Mouse (Mus musculus): Measurements from ENCODE around the gene Aggf1. TPM values are rescaled to one million over a fixed set of nuclear protein-coding genes. Genes with fewer than 3 reads are reported as not detected.
A peak's percentile ranks its signal among the peaks of the same experiment; 100 is the strongest.

Aggf1 gene
- total RNA-seq (2014; rRNA removed) (14.0 and 15.2 TPM in 2 replicates), polyA plus RNA-seq (2012; rRNA removed) (9.0 and 9.1 TPM in 2 replicates)

DNA sequence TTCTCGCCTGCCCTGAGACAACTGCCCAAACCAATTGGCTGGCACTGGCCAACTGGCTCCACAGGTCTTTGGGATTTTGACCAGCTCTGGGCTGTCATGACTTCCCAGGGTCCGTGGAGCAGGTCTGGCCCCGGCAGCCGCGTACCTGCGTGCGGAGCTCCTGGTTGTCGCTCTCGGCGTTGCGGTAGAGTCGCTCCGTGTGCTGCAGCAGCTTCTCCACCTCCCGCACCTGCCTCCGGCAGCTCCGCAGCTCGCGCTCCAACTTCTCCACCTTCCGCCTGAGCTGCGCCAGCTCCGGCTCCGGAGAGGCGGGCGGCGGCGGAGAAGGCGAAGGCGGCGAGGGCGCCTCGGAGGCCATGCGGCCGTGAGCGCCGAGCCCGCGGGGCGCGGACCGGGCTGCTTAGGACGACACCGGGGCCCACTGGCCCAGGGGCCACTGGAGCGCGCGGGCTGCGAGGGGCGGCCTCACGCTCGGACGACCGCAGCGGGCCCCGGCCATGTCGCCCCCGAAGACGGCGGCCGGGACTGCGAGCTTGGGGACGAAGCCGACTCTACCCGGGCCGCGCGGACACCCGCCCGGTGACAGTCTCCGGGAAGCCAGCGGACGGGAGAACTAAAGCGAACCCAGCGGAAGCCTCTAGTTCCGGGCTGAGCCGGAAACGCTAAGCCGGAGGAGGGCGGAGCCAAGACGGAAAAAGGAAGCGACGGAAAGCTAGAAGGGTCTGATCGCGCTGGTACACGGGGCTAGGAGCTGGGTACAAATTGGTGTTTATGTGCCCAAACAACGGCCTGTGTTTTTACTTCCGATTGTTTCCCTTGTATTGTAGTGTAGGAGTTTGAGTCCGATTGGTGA is at the start of gene Aggf1:
TSS of gene Aggf1 (minus strand) at position 652 of the 853 bp plus-strand sequence.
- Histone ChIP-seq H3K36me3 (ENCODE audit: control insufficient read depth, insufficient read depth, low read length) (peaks cover 11% of the 10 kb centered on the region), H3K4me1 (ENCODE audit: control insufficient read depth, insufficient read depth, low read length) (peaks cover 8% of the 10 kb centered on the region), H3K27ac (replicated peaks; ENCODE audit: insufficient read depth, low read depth, low read length) (peak within 1 kb of the TSS; percentile 60), H3K27me3 (ENCODE audit: control insufficient read depth, insufficient read depth, low read length) (no peaks in the 10 kb centered on the region), H3K79me2 (ENCODE audit: control insufficient read depth, insufficient read depth, low read length) (peaks cover 16% of the 10 kb centered on the region; the same call in 1 of the 2 replicates), H3K9ac (ENCODE audit: low read depth, low read length) (peak within 1 kb of the TSS; percentile 93), H3K4me3 (ENCODE audit: insufficient read depth, low read depth, low read length) (peak within 1 kb of the TSS; percentile 70)
- TF ChIP-seq POLR2A (IDR thresholded peaks at IDR 0.05; ENCODE audit: extremely low read depth, insufficient read depth, low read length) = peak; percentile 79
- TF ChIP-seq CTCF (IDR thresholded peaks at IDR 0.05; ENCODE audit: low read depth, low read length) = no peak
- under 1% methylated on average over 81 of the region's 86 CpGs for WGBS
- DNase-seq (ENCODE audit: extremely low read depth, low read depth, low spot score) = peak; percentile 88

DNA sequence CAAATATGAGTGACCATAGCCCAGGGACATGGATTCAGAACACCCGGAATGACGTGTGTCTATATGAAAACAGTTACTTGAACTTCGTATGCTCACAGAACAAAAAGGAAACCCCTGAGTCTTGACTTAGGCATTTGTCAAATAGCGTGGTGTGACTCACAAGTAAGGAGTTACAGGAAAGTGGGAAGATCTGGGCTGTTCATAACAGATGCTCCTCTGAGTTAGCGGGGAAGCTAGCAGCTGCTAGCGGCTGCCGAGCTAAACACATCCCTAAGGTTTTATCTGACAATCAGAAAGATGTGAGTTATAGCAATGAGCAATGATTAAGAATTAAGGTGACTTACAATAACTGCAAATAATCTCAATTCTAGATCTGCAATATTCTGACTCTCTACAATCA is 49.8 kb upstream of the Aggf1 start:
- WGBS = 87% methylated on average over 7 of the region's 7 CpGs
- Histone ChIP-seq H3K9ac (ENCODE audit: low read depth, low read length) (no peak overlapping the region), H3K36me3 (ENCODE audit: control insufficient read depth, insufficient read depth, low read length) (no peaks in the 10 kb centered on the region), H3K4me1 (ENCODE audit: control insufficient read depth, insufficient read depth, low read length) (no peaks in the 10 kb centered on the region), H3K79me2 (ENCODE audit: control insufficient read depth, insufficient read depth, low read length) (no peaks in the 10 kb centered on the region), H3K27ac (replicated peaks; ENCODE audit: insufficient read depth, low read depth, low read length) (no peak overlapping the region), H3K4me3 (ENCODE audit: insufficient read depth, low read depth, low read length) (no peak overlapping the region), H3K27me3 (ENCODE audit: control insufficient read depth, insufficient read depth, low read length) (no peaks in the 10 kb centered on the region)
- TF ChIP-seq POLR2A (IDR thresholded peaks at IDR 0.05; ENCODE audit: extremely low read depth, insufficient read depth, low read length) (no peak), CTCF (IDR thresholded peaks at IDR 0.05; ENCODE audit: low read depth, low read length) (no peak)
- no peak for DNase-seq (ENCODE audit: extremely low read depth, low read depth, low spot score)

DNA sequence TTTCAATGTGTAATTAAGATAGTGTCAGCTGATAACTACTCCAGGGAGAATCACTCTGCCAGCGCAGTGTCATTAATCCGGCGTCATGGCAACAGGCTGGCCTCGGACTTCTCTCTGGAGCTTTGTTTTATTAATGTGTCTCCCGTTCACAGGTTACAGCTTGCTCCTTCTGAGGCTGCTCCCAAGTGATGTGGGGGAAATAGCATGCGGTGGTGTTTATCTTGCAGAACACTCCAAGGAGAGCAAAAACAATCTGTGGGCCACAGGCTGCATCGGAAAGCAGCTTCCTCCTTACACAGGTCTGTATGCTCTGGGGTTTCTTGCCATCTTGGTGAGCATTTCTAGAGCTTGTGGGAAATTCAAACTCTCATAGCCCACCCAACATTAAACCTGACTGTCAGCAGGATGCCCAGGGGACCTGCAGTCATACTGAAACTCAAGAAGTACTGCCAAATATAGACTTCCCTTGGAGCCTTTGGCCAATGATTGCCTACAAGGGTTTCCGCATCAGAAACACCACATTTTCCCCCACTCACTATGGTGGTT is 44.1 kb upstream of the Aggf1 start:
- TF ChIP-seq CTCF (IDR thresholded peaks at IDR 0.05; ENCODE audit: low read depth, low read length) = no peak
- TF ChIP-seq POLR2A (IDR thresholded peaks at IDR 0.05; ENCODE audit: extremely low read depth, insufficient read depth, low read length) = no peak
- Histone ChIP-seq H3K36me3 (ENCODE audit: control insufficient read depth, insufficient read depth, low read length) (no peaks in the 10 kb centered on the region), H3K27me3 (ENCODE audit: control insufficient read depth, insufficient read depth, low read length) (no peaks in the 10 kb centered on the region; the same call in 1 of the 2 replicates), H3K79me2 (ENCODE audit: control insufficient read depth, insufficient read depth, low read length) (no peaks in the 10 kb centered on the region), H3K4me3 (ENCODE audit: insufficient read depth, low read depth, low read length) (no peak overlapping the region), H3K27ac (replicated peaks; ENCODE audit: insufficient read depth, low read depth, low read length) (no peak overlapping the region), H3K9ac (ENCODE audit: low read depth, low read length) (no peak overlapping the region), H3K4me1 (ENCODE audit: control insufficient read depth, insufficient read depth, low read length) (no peaks in the 10 kb centered on the region)
- 21% methylated on average over 8 of the region's 8 CpGs for WGBS
- DNase-seq (ENCODE audit: extremely low read depth, low read depth, low spot score) = no peak

DNA sequence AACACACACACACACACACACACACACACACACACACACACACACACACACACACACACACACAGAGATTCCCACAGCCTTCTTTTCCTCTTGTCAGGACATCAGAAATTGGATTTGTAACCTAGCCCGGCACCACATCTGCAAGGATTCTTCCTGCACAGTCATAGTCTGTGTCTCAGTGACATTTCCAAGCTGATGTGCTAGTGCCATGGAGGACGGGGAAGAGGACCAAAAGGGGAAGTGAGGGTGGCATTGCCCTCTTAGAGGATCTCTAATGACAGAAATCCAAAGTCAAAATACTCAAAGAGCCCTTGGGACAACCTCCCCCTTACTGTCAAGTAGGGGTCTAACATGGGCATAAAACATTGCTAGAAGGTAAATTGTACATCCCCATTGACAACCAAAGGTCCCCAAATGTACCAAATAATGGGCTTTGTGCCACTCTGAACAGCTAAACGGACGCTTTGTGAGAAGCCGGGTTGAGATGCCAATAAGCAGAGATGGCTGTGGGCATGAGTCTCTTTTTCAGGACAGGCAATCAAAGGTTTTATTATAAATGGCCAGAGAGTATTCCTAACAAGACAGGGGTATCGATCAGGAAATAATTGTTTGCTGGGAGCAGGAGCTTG is 43.5 kb upstream of the Aggf1 start:
- Histone ChIP-seq H3K27me3 (ENCODE audit: control insufficient read depth, insufficient read depth, low read length) (no peaks in the 10 kb centered on the region; the same call in 1 of the 2 replicates), H3K4me3 (ENCODE audit: insufficient read depth, low read depth, low read length) (no peak overlapping the region), H3K4me1 (ENCODE audit: control insufficient read depth, insufficient read depth, low read length) (no peaks in the 10 kb centered on the region), H3K9ac (ENCODE audit: low read depth, low read length) (no peak overlapping the region), H3K79me2 (ENCODE audit: control insufficient read depth, insufficient read depth, low read length) (no peaks in the 10 kb centered on the region), H3K27ac (replicated peaks; ENCODE audit: insufficient read depth, low read depth, low read length) (no peak overlapping the region), H3K36me3 (ENCODE audit: control insufficient read depth, insufficient read depth, low read length) (no peaks in the 10 kb centered on the region)
- 40% methylated on average over 6 of the region's 6 CpGs for WGBS
- DNase-seq (ENCODE audit: extremely low read depth, low read depth, low spot score) = no peak
- TF ChIP-seq CTCF (IDR thresholded peaks at IDR 0.05; ENCODE audit: low read depth, low read length) (no peak), POLR2A (IDR thresholded peaks at IDR 0.05; ENCODE audit: extremely low read depth, insufficient read depth, low read length) (no peak)

DNA sequence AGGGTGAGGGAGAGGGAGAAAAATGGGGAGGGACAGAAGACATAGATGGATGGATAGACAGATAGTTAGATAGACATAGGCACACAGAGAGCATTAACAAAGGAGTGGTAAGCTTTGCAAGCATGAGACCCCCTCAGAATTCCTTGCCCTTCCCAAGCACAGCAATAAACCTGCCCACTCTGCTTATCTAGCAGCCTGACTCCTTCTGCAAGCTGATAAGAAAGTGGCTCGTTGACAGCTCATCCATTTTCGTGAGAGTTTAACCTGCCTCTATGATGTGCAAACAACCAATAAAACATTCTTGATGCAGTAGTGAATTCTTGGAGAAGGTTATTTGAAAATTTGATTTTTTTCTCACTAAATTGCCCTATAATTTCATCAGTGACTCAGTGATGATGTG is 37.1 kb upstream of the Aggf1 start:
- Histone ChIP-seq H3K4me3 (ENCODE audit: insufficient read depth, low read depth, low read length) (no peak overlapping the region), H3K27ac (replicated peaks; ENCODE audit: insufficient read depth, low read depth, low read length) (no peak overlapping the region), H3K36me3 (ENCODE audit: control insufficient read depth, insufficient read depth, low read length) (no peaks in the 10 kb centered on the region), H3K79me2 (ENCODE audit: control insufficient read depth, insufficient read depth, low read length) (no peaks in the 10 kb centered on the region), H3K27me3 (ENCODE audit: control insufficient read depth, insufficient read depth, low read length) (0 out of 2 replicates have a peak, but pooled peaks cover 3% of the 10 kb centered on the region), H3K4me1 (ENCODE audit: control insufficient read depth, insufficient read depth, low read length) (no peaks in the 10 kb centered on the region), H3K9ac (ENCODE audit: low read depth, low read length) (no peak overlapping the region)
- TF ChIP-seq CTCF (IDR thresholded peaks at IDR 0.05; ENCODE audit: low read depth, low read length) = no peak
- TF ChIP-seq POLR2A (IDR thresholded peaks at IDR 0.05; ENCODE audit: extremely low read depth, insufficient read depth, low read length) = no peak
- no peak for DNase-seq (ENCODE audit: extremely low read depth, low read depth, low spot score)
- WGBS = 6% methylated on average over 2 of the region's 2 CpGs
